Mouse (Mus musculus) splenic B cell, adult 2 months (primary cell): ENCODE data around the gene Gm12845.
"Not testable (repeated sequence)": the region's sequence is repeated elsewhere in the genome, so short reads cannot be mapped to it uniquely, and the experiment has no call there.

ENCODE experiments used
- DNase-seq: peaks from one replicate; pipeline ENCODE4 v3.0.0-alpha.2; 2011; ENCODE audit warnings: low read depth, low spot score
- H3K27me3 ChIP-seq: 2 replicates; pipeline ENCODE4 v1.6.1; 2012; ENCODE audit warnings: mild to moderate bottlenecking, low read length, moderate library complexity, mixed read lengths; ENCODE audit not compliant: control insufficient read depth, poor library complexity, insufficient read depth, severe bottlenecking
- H3K36me3 ChIP-seq: 2 replicates; pipeline ENCODE4 v1.6.1; 2012; ENCODE audit warnings: mild to moderate bottlenecking, low read length, moderate library complexity, mixed read lengths; ENCODE audit not compliant: control insufficient read depth, poor library complexity, insufficient read depth, severe bottlenecking

Gm12845 gene

DNA sequence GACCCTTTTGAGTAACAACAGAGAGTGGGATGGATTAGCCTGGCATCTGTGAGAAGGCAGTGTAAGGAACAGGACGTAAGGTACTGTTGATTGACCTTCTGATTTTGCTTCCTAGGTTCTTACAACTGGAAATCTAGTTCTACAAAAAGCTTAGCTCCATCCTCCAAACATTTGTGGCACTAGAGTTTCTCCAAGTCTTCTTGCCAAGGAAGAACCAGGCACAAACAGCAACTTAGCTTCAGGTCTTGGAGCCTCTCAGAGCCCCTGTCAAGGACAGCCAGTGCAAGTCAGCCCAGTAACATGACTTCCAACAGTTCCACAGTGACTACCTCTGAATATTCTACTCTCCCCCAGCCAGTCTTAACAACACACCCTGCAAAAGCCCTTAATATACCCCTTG lies at the start of gene Gm12845:
Gene Gm12845 (plus strand): TSS at position 301 of the 400 bp plus-strand sequence.
- no peaks in the 10 kb centered on the region for H3K27me3 ChIP-seq
- no peak for DNase-seq

DNA sequence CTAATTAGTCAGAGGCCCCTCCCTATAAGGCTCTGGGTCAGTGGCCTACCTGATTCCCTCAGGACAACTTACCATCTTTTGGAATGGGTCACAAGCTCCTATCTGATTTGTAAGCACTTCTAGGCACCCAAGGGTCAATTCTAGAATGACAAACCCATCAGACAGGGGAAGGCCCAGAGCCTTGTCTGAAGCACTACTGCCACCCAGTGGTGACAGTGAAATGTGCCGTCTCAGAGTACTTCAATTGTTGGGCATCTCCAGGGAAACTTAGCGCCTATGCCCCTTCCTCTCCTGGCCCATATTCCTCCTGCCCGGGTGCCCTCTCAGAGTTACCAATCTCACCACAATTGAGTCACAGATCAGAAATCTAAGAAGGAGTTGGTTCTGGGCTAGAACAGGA lies 47.3 kb upstream of the Gm12845 start:
- Histone ChIP-seq H3K36me3 (peaks cover 11% of the 10 kb centered on the region), H3K27me3 (no peaks in the 10 kb centered on the region)
- DNase-seq = peak; percentile 76

More for the DNA sequence above, at the start of gene Gm12845:
- H3K36me3 ChIP-seq = no peaks in the 10 kb centered on the region

DNA sequence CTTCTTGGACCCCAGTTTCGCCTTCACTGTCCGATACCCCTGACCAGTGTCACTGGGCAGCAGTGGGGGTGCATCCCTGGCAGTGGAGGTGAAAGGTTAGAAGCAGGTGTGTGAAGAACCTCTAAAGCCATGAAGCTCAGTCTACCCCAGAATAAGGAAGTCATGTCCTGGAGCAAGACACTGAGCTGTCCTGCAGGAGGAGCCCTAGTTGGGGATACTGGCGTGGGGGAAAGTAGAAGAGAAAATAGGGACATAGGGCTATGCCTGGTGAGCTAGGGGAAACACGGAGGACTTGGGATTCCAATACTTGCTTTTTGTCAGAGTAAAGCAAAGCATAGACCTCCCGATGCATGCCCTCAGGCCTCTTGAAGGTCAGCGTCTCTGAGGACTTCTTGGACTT lies 43.2 kb upstream of the Gm12845 start:
- H3K27me3 ChIP-seq = no peaks in the 10 kb centered on the region
- no peak for DNase-seq

DNA sequence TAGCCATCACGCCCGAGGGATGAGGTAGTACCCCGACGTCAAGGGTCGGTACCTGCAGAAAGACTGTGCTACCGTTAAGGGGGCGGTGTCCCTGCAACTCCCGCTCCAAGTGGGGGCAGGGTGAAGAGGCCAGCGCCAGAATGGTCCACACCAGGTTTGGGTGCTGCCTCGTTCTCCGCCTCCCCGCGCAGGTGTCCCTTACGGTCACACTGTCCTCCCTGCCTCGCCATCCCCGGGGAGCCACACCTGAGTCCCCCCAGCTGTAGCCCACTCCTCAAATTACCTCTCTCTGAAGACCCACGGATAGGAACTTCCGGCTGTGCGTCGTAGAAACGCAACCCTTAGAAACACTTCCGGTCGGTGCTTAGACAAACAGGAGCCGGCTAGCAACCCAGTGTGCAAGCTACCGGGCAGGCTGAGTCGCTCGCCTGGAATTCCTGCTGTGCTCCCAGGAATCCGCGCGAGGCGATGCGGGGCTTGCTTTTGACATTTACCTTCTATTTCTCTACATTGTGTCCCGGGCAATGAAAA lies 42.2 kb upstream of the Gm12845 start, which contains the start of gene Dmap1:
Gene Dmap1 (minus strand): TSS at position 343 of the 531 bp plus-strand sequence.
- Histone ChIP-seq H3K36me3 (peaks cover 2% of the 10 kb centered on the region; the same call in 1 of the 2 replicates), H3K27me3 (no peaks in the 10 kb centered on the region)
- peak; percentile 86 for DNase-seq

More for the DNA sequence above, 43.2 kb upstream of the Gm12845 start:
- H3K36me3 ChIP-seq = peaks cover 5% of the 10 kb centered on the region

DNA sequence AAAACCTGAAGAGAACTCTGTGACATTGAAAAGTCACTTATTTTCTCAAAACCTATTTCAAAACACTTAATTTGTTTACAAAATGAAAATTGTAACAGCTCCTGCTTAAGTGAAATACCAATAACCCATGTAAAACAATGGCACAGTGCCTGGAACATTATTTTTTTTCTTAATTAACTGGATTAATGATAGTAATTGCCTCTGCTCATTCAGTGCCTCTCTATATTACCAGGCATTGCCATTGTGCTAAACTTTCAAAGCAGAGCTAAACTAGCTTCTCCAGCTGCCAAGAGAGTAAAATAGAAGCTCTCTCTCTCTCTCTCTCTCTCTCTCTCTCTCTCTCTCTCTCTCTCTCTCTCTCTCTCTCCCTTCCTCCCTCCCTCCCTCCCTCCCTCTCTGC lies 41.7 kb upstream of the Gm12845 start:
- Histone ChIP-seq H3K27me3 (no peaks in the 10 kb centered on the region), H3K36me3 (no peaks in the 10 kb centered on the region; the same call in 1 of the 2 replicates)
- DNase-seq = no peak

DNA sequence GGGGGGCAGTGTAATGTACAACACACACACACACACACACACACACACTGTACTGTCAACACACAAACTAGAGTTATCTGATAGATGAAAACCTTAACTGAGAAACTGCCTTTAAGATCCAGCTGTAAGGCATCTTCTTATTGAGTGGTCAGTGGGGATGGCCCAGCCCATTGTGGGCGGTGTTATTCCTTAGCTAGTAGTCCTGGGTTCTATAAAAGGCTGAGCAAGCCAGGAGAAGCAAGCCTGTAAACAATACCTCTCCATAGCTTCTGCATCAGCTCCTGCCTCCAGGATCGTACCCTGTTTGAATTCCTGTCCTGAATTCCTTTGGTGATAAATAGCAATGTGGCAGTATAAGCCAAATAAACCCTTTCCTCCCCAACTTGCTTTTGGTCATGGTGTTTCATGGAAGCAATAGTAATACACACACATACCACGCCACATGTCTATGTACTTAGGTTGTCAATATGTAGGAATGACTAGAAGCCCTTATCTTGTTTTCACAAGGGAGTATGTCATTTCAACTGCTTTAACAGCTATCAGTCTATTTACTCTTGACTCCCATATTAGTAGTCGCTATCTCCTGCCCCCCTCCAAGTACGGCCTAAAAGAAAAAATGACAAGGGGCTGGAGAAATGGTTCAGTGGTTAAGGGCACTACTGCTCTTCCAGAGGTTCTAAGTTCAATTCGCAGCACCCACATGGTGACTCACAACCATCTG lies 41.0 kb upstream of the Gm12845 start:
- H3K27me3 ChIP-seq = no peaks in the 10 kb centered on the region
- H3K36me3 ChIP-seq = no peaks in the 10 kb centered on the region
- no peak for DNase-seq

DNA sequence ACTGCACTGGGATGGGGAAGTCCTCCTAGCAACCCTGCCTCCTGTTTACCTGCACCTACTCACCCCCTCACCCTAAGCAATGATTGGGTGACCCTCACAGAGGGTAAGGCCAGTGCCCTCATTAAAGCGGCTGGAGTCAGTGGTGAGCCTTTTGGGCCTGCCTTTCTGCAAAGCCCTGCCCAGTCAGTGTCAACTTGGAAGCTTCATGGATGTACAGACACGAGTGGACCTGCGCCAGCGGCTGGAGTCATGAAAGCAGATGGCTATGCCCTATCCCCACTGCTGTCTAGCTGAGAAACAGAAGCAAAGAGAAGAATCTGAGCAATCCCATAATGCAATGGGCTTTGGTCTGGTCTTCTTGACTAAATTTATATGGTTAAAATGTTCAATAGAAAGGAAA lies 37.9 kb upstream of the Gm12845 start:
- no peak for DNase-seq
- no peaks in the 10 kb centered on the region for H3K27me3 ChIP-seq

DNA sequence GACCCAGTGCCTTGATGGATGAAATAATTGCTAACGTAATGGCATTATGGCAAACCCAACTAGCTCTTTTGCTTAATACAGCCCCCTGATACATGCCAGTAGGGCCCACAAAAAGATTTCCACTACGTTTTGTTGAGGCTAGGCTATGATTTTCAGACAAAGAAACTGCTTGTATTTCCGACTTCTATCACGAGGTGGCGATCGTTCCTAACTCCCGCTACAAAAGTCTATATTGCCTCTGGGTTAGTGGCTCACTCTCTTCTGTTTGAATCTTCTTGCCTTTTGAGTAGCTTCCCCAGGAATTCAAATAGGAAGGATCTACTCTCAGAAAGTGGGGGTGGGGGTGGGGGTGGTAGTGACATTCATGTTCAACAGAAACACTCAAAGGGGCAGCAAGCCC lies 18.9 kb upstream of the Gm12845 start:
- Histone ChIP-seq H3K27me3 (no peaks in the 10 kb centered on the region), H3K36me3 (no peaks in the 10 kb centered on the region)
- DNase-seq = peak; percentile 53

More for the DNA sequence above, 37.9 kb upstream of the Gm12845 start:
- H3K36me3 ChIP-seq = no peaks in the 10 kb centered on the region

DNA sequence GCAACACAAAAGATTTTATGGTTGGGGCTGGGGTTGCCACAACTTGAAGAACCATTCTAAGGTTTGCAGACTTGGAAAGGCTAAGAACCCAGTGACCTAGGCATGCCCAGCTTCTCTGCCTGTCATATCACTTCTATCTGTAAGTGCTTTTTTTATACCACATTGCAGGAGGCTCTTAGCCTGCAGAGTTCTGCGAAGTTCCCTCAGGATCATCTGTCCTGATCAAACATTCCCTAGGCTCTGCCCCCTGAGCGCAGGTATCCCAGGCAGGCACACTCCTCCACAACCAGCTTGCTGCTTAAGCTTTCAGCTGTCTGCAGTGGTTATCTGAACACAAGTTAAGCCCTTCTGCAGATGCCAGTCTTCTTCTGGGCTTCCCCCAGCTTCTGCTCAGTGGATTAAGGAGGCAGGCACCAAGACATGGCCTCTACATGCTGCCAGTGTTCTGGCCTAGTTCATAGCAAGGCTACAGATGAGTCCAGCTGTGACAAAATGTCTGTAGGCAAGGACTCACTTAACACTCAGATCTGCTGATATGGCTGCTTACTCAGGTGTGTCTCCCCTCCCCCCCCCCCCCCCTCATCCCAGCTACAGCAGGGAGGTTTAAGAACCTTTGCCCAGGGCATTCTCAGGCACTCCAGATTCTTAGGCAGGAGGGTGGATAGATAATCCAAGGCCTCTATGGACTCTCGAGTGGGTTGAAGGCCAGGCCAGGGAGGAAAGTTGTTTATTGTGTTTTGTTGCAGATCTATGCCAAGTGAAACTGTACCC lies 15.2 kb upstream of the Gm12845 start:
- Histone ChIP-seq H3K27me3 (no peaks in the 10 kb centered on the region), H3K36me3 (no peaks in the 10 kb centered on the region)
- DNase-seq = no peak

DNA sequence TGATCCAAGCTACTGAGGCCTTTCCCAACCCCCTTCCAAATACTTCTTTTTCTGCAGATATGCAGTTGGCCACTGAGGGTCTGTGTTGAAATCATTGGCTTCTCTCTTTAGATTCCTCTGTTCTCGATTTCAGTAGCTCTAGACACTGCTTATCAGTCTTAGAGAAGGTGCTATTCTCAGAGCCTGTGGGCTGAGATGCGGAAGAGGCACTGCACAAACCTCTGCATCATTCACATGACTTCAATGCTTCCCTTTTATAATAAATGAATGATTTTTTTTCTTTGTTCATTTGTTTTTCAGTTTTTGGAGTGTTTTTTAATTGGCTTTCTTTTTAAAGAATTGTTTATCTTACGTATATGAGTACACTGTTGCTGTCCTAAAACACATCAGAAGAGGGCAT lies 11.9 kb upstream of the Gm12845 start:
- no peaks in the 10 kb centered on the region for H3K27me3 ChIP-seq
- H3K36me3 ChIP-seq = no peaks in the 10 kb centered on the region
- no peak for DNase-seq

DNA sequence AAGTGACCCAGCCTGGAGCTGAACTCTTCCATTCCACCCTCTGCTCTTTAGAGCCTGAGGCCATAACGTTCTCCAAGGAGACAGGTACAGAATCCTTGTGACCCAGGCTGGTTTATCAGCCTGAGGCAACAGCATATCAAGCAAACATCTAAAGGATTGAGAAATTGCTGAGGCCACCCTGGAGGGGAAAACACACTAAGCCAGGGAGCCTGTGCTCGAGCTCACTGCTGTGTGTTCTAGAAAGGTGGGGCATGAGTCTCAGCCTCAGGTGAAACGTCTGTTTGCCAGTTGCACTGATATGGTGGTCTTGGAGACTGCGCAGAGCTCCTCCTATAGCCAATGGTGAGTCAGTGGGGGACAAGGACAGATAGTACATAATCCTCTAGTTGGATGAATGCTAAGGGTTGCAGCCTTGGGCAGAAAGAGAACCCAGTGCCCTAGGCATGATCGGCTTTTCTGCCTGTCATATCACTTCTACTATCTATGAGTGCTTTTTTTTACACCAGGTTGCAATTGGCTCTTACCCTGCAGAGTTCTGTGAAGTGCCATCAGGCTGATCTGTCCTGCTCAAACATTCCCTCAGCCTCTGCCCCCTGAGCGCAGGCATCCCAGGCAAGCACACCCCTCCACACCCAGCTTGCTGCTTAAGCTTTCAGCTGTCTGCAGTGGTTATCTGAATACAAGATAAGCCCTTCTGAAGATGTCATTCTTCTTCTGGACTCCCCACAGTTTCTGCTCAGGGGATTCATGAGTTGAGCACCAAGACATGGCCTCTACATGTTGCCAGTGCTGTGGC lies 10.7 kb upstream of the Gm12845 start:
- no peak for DNase-seq
- Histone ChIP-seq H3K36me3 (no peaks in the 10 kb centered on the region), H3K27me3 (no peaks in the 10 kb centered on the region)

DNA sequence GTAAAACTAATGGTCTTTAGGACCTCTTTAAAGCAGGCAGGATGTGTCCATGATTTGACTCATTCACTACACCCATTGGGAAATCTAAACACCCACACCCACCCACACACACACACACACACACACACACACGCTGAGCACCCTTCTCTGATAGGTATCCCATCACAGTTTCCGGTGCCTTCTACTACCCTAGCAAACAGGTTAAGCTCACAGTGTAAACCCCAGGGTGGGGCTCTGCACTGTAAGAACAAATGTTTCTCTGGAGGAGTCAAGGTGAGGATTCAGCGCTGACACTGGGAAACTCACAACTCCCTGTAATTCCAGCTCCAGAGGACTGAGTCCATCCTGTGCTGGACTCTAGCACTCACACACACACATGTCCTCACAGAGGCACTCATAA lies 7.7 kb downstream of the Gm12845 start:
- Histone ChIP-seq H3K27me3 (no peaks in the 10 kb centered on the region), H3K36me3 (no peaks in the 10 kb centered on the region)
- no peak for DNase-seq

DNA sequence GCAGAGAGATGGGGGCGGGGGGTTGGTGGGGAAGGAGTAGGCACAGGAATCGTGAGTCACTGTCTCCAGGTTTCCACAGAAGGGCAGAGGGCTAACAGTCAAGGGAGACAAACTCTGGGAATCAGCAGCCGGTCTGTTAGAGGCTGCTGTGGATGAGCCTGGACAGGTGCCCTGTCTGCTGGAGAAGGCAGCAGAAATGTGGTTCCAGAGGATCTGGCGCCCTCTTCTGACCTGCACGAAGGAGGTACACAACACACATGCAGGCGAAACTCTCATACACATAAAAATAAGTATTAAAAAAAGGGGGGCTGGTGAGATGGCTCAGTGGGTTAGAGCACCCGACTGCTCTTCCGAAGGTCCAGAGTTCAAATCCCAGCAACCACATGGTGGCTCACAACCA lies 13.3 kb downstream of the Gm12845 start:
- no peaks in the 10 kb centered on the region for H3K36me3 ChIP-seq
- H3K27me3 ChIP-seq = no peaks in the 10 kb centered on the region
- no peak for DNase-seq

DNA sequence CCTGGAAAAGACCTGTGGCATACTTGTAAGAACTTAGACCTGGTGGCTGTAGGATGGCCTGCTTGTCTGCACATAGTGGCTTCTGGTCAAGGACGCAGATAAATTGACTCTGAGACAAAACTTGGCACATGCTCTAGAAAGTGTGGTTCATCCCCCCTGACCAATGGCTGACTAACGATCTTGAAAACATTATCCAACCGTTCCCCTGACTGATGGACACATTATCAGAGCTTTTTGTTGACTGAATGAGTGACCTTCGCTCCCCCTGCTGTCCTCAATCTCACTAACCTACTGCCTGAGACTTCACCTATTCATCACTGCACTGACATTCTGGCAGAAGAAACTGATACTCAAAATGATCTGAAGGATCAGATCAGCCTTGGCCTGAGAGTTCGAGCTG lies 28.3 kb downstream of the Gm12845 start:
- not testable (repeated sequence) for DNase-seq, H3K36me3 ChIP-seq, H3K27me3 ChIP-seq
